Comparison of ENCODE assay signal across 18 mouse cellular contexts in the genomic region with DNA sequence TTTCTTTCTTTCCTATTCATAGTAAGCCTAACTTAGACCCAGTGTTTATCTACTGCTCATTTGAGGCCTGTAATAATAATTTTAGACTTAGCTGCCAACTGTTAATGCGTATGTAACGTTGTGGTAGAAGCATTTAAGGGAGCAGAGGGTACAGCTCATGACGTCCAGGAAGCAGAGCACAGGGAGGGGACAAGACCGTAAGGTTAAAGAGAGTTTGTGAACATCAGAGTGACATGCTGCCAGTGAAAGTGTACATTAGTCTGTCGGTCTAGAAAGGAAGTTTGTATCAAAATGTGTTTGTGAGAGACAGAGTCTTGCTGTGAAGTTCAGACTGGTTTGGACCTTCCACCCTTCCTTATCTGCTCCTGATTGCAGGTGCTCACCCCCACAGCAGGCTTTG. TPM values are rescaled to one million over a fixed set of nuclear protein-coding genes. Genes with fewer than 3 reads are reported as not detected.
DNase-seq lines count a peak whose midpoint lies in the region; TF ChIP-seq lines count a peak whose summit lies in the region.
"Had no signal": no experiment of that assay in that cellular context is flagged by ENCODE, and none has a peak within 500 bp of the region (broad histone marks: within the 10 kb centered on the region; RNA-seq: fewer than 3 reads in every experiment).

No protein-coding gene starts in this region.

- H3K4me3 ChIP-seq in spleen, adult 2 months (ENCODE audit: extremely low read depth, insufficient read depth, insufficient read length): no peak overlapping the region
- no peak overlapping the region for H3K4me3 ChIP-seq in hindbrain, embryonic 10.5 days
- H3K4me3 ChIP-seq: embryonic facial prominence, embryonic 13.5 days; forebrain, embryonic 12.5 days; heart, adult 2 months; hindbrain, embryonic 12.5 days had no signal

- no peaks in the 10 kb centered on the region for H3K9me3 ChIP-seq in hindbrain, embryonic 10.5 days
- H3K9me3 ChIP-seq: embryonic facial prominence, embryonic 13.5 days; forebrain, embryonic 12.5 days; hindbrain, embryonic 12.5 days had no signal

- peaks cover 1% of the 10 kb centered on the region; the same call in 1 of the 2 replicates for H3K36me3 ChIP-seq in spleen, adult 2 months (ENCODE audit: control insufficient read depth, insufficient read depth, low read length)
- peaks cover 6% of the 10 kb centered on the region for H3K36me3 ChIP-seq in hindbrain, embryonic 10.5 days
- H3K36me3 ChIP-seq: forebrain, embryonic 12.5 days; hindbrain, embryonic 12.5 days had no signal

- peak overlapping the region; percentile 47; the same call in 1 of the 2 replicates for H3K27ac ChIP-seq in spleen, adult 2 months (ENCODE audit: insufficient read depth, low read length)
- H3K27ac ChIP-seq in hindbrain, embryonic 10.5 days: no peak overlapping the region
- H3K27ac ChIP-seq: embryonic facial prominence, embryonic 13.5 days; forebrain, embryonic 12.5 days; heart, adult 2 months; hindbrain, embryonic 12.5 days had no signal

- WGBS in spleen, adult 2 months: 57% methylated on average over 5 of the region's 5 CpGs
- 87% methylated on average over 5 of the region's 5 CpGs for WGBS in hindbrain, embryonic 10.5 days

- peaks cover 4% of the 10 kb centered on the region for H3K4me1 ChIP-seq in spleen, adult 2 months (ENCODE audit: control insufficient read depth, insufficient read depth, insufficient read length)
- H3K4me1 ChIP-seq in hindbrain, embryonic 10.5 days (replicated peaks): peaks cover 15% of the 10 kb centered on the region

- DNase-seq in spleen, adult 2 months (ENCODE audit: low read depth in 1 of 2, low spot score in 2 of 2): no peak
- DNase-seq in spleen, postnatal 10 days (ENCODE audit: low spot score in 2 of 2): no peak
- peak; percentile 32 to 37 for DNase-seq in CD8-positive naive resting alpha-beta T cell, adult 2 months (ENCODE audit: low read depth in 2 of 2, low spot score in 2 of 2)
- peak; percentile 72 for DNase-seq in T-cell, adult 2 months (ENCODE audit: low spot score)
- no peak for DNase-seq in adrenal gland, postnatal 4 days (ENCODE audit: low spot score in 2 of 2)
- DNase-seq in kidney, adult 9 months: no peak
- no peak for DNase-seq in hindbrain, embryonic 10.5 days (ENCODE audit: low spot score)
- DNase-seq: adrenal gland, postnatal 14 days; cerebellum, adult 18-20 months; cerebellum, adult 9-11 months; cerebellum, postnatal 36 days; forebrain, postnatal 0 days; gastrocnemius, postnatal 14 days; heart, adult 2 months; heart, postnatal 36 days had no signal

- TF ChIP-seq POLR2A in spleen, adult 2 months (IDR thresholded peaks at IDR 0.05; ENCODE audit: low read depth, low read length): no peak

- TF ChIP-seq CTCF in spleen, adult 2 months (IDR thresholded peaks at IDR 0.05; ENCODE audit: extremely low read depth, insufficient read depth, insufficient read length, insufficient replicate concordance): no peak

- H3K27me3 ChIP-seq in spleen, adult 2 months (ENCODE audit: control insufficient read depth, insufficient read depth, low read length): no peaks in the 10 kb centered on the region
- no peaks in the 10 kb centered on the region for H3K27me3 ChIP-seq in hindbrain, embryonic 10.5 days (ENCODE audit: insufficient read depth, poor library complexity, severe bottlenecking)
- H3K27me3 ChIP-seq: embryonic facial prominence, embryonic 13.5 days; forebrain, embryonic 12.5 days; hindbrain, embryonic 12.5 days had no signal

RNA-seq across cellular contexts. Expression of a gene that starts 3.2 kb away (rescaled TPM):
- polyA plus RNA-seq in spleen, adult 2 months (2012; rRNA removed): 0.97 and 1.4 TPM in 2 replicates
- total RNA-seq in adrenal gland, postnatal 4 days (2021): 10 to 100 TPM; 13.5 to 15.8 TPM
- polyA plus RNA-seq in hindbrain, embryonic 10.5 days (2016; fragmentation: Nextera tagmentation; extraction: Ambion mirVana): 6.7 and 9.3 TPM in 2 replicates

RNA-seq across cellular contexts. Expression of a gene that starts 3.4 kb away (rescaled TPM):
- polyA plus RNA-seq in spleen, adult 2 months (2012; rRNA removed): 3.4 and 6.2 TPM in 2 replicates
- 10 to 100 TPM; 21.9 to 24.3 TPM for total RNA-seq in adrenal gland, postnatal 4 days (2021)
- 44.8 and 60.7 TPM in 2 replicates for polyA plus RNA-seq in hindbrain, embryonic 10.5 days (2016; fragmentation: Nextera tagmentation; extraction: Ambion mirVana)

RNA-seq across cellular contexts. Expression of a gene that starts 57.9 kb away (rescaled TPM):
- polyA plus RNA-seq in spleen, adult 2 months (2012; rRNA removed): 1.1 and 1.3 TPM in 2 replicates
- total RNA-seq in adrenal gland, postnatal 4 days (2021): 10 to 100 TPM in 1 of 2 experiments, 1 to 10 TPM in 1; 9.3 to 10.6 TPM
- polyA plus RNA-seq in hindbrain, embryonic 10.5 days (2016; fragmentation: Nextera tagmentation; extraction: Ambion mirVana): 6.9 and 10.6 TPM in 2 replicates

Comparison
In these comparisons a context has a peak if more than half of its experiments do, and no peak if none do; other contexts are left out.
1. DNase-seq: peak in CD8-positive naive resting alpha-beta T cell, adult 2 months (2 of 2) and T-cell, adult 2 months (single experiment); none in spleen, adult 2 months (0 of 2), spleen, postnatal 10 days (0 of 2), adrenal gland, postnatal 4 days (0 of 2), kidney, adult 9 months (single experiment) and hindbrain, embryonic 10.5 days (single experiment).